Mouse (Mus musculus): ENCODE data around the gene Gm20721.

DNA sequence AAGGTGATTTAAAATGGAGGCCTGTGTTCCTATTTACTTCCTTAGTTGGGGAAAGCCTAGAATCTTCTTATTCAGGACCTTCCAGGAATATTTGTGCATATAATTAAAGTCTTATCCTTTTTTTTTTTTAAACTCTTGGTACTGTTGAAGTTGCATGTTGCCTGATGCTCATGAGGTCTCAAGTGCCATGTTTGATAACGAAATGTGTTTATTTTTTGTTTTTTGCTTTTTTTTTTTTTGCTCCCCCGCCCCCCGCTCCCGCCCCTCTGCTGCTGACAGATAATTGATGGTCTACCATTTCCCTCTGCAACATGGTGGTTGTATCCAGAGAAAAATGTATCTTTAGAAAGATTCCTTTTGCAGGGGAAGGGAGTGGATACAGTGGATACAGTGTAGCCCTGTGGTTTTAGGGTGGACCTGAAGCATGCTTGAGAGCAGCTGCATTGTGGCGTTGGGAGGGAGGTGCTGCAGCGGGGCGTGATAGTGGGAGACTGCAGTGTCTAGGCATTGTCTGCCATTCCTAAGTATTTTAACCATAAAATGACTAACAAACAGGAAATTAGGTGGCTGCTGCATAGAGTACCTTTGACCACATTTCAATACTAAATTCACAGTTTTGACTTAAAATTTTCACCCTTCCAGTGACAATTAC is 13.1 kb downstream of the Gm20721 start:
- no peak for TF ChIP-seq CTCF (IDR thresholded peaks at IDR 0.05; ENCODE audit: insufficient read depth, low read depth, low read length)
- TF ChIP-seq POLR2A (IDR thresholded peaks at IDR 0.05; ENCODE audit: insufficient read depth, low read depth, low read length) = no peak
